Mouse (Mus musculus) C2C12 (cell line): Measurements from ENCODE around the gene Hltf.

Source experiments
- CTCF ChIP-seq: IDR thresholded peaks from one replicate; pipeline ENCODE4 v1.5.1; 2011; ENCODE audit not compliant: control insufficient read depth, insufficient read depth, insufficient read length
- FOSL1 ChIP-seq: IDR thresholded peaks from one replicate; pipeline ENCODE4 v1.8.0; 2011; ENCODE audit warnings: mild to moderate bottlenecking, low read length; ENCODE audit not compliant: poor library complexity, insufficient read depth, severe bottlenecking
- MAX ChIP-seq: IDR thresholded peaks from one replicate; pipeline ENCODE4 v1.6.1; 2011; ENCODE audit warnings: mild to moderate bottlenecking, control low read depth
- MYOD1 ChIP-seq: IDR thresholded peaks from one replicate; pipeline ENCODE4 v1.6.1; 2011; ENCODE audit warnings: low read depth; ENCODE audit not compliant: control insufficient read depth, insufficient read length
- MYOG ChIP-seq: IDR thresholded peaks from one replicate; pipeline ENCODE4 v1.6.1; 2011; ENCODE audit not compliant: control insufficient read depth, insufficient read length; ENCODE audit errors: extremely low read depth
- USF1 ChIP-seq: IDR thresholded peaks from one replicate; pipeline ENCODE4 v1.6.1; 2011; ENCODE audit warnings: low read depth, mild to moderate bottlenecking, control low read depth, moderate library complexity

GRCm38 (mm10) chr3:20111913-20112312, 54.3 kb downstream of the Hltf start:
- no peak for TF ChIP-seq CTCF
- TF ChIP-seq MYOG: no peak
- TF ChIP-seq USF1: no peak
- no peak for TF ChIP-seq MYOD1
- no peak for TF ChIP-seq MAX
- TF ChIP-seq FOSL1: no peak
